8 mouse cellular contexts compared by ENCODE assay signal in genomic region chr6:38352451-38352850, GRCm38 (mm10). TPM values are rescaled to one million over a fixed set of nuclear protein-coding genes. Genes with fewer than 3 reads are reported as not detected.
DNase-seq lines count a peak whose midpoint lies in the region; ATAC-seq and TF ChIP-seq lines count a peak whose summit lies in the region.

No protein-coding gene starts in this region.

- H3K36me3 ChIP-seq in forebrain, postnatal 0 days (ENCODE audit: insufficient read depth): no peaks in the 10 kb centered on the region
- no peaks in the 10 kb centered on the region for H3K36me3 ChIP-seq in forebrain, embryonic 11.5 days (ENCODE audit: control insufficient read depth, insufficient read depth, low read length)
- H3K36me3 ChIP-seq in thymus, adult 2 months (ENCODE audit: control insufficient read depth, insufficient read depth, low read length): no peaks in the 10 kb centered on the region
- H3K36me3 ChIP-seq in limb, embryonic 14.5 days (ENCODE audit: control insufficient read depth, insufficient read depth, low read length): no peaks in the 10 kb centered on the region

- H3K4me3 ChIP-seq in forebrain, postnatal 0 days (ENCODE audit: low read depth, low read length): no peak overlapping the region
- no peak overlapping the region for H3K4me3 ChIP-seq in forebrain, embryonic 11.5 days (ENCODE audit: low read depth, low read length)
- peak overlapping the region; percentile 50 for H3K4me3 ChIP-seq in thymus, adult 2 months (ENCODE audit: control insufficient read depth, insufficient read depth, low read length)
- 0 out of 2 replicates have a peak overlapping the region, but pooled peaks have one; percentile 8 for H3K4me3 ChIP-seq in limb, embryonic 14.5 days (replicated peaks; ENCODE audit: low read length)

- intact Hi-C loops in left cerebral cortex, postnatal 10 days (cut with DNase I): no loop called here

- no peak overlapping the region for H3K27ac ChIP-seq in forebrain, postnatal 0 days (ENCODE audit: low read depth, low read length)
- H3K27ac ChIP-seq in forebrain, embryonic 11.5 days (ENCODE audit: low read depth, low read length): no peak overlapping the region
- peak overlapping the region; percentile 45 for H3K27ac ChIP-seq in thymus, adult 2 months (ENCODE audit: control insufficient read depth, insufficient read depth, low read length)
- H3K27ac ChIP-seq in limb, embryonic 14.5 days (replicated peaks; ENCODE audit: low read depth, low read length): no peak overlapping the region

- TF ChIP-seq CTCF in forebrain, postnatal 0 days (IDR thresholded peaks at IDR 0.05; ENCODE audit: low read depth): no peak
- TF ChIP-seq CTCF in thymus, adult 2 months (IDR thresholded peaks at IDR 0.05; ENCODE audit: borderline replicate concordance, control insufficient read depth, extremely low read depth, insufficient read depth, low read length, poor library complexity): no peak

- TF ChIP-seq POLR2A in thymus, adult 2 months (IDR thresholded peaks at IDR 0.05; ENCODE audit: control insufficient read depth, extremely low read depth, insufficient read depth, low read length, poor library complexity): no peak
- no peak for TF ChIP-seq POLR2A in limb, embryonic 14.5 days (IDR thresholded peaks at IDR 0.05; ENCODE audit: borderline replicate concordance, extremely low read depth, insufficient read depth, insufficient read length)

- 12% methylated on average over 10 of the region's 10 CpGs for WGBS in forebrain, postnatal 0 days
- WGBS in forebrain, embryonic 11.5 days: 10% methylated on average over 10 of the region's 10 CpGs
- WGBS in thymus, adult 2 months: 6% methylated on average over 10 of the region's 10 CpGs
- 15% methylated on average over 10 of the region's 10 CpGs for WGBS in limb, embryonic 14.5 days

- no peak overlapping the region for H3K4me2 ChIP-seq in forebrain, postnatal 0 days (ENCODE audit: low read depth)
- H3K4me2 ChIP-seq in forebrain, embryonic 11.5 days (ENCODE audit: low read depth, low read length, severe bottlenecking): no peak overlapping the region
- no peak overlapping the region for H3K4me2 ChIP-seq in limb, embryonic 14.5 days (replicated peaks; ENCODE audit: low read depth, low read length, severe bottlenecking)

- peak; percentile 21 for DNase-seq in forebrain, postnatal 0 days
- no peak for DNase-seq in forebrain, embryonic 11.5 days (ENCODE audit: low spot score)
- DNase-seq in thymus, adult 2 months: peak; percentile 22
- no peak for DNase-seq in thymus, postnatal 10 days (ENCODE audit: low spot score in 2 of 2)
- DNase-seq in limb, embryonic 14.5 days (ENCODE audit: low spot score): no peak
- DNase-seq in frontal cortex, postnatal 10 days (ENCODE audit: low spot score in 2 of 2): no peak
- DNase-seq in right cerebral cortex, postnatal 25 days: no peak
- no peak for DNase-seq in left cerebral cortex, postnatal 10 days (ENCODE audit: extremely low spot score in 1 of 2, low spot score in 2 of 2)

- no peaks in the 10 kb centered on the region for H3K4me1 ChIP-seq in forebrain, postnatal 0 days (ENCODE audit: insufficient read depth)
- H3K4me1 ChIP-seq in forebrain, embryonic 11.5 days (replicated peaks; ENCODE audit: control insufficient read depth, insufficient read depth, low read length): peaks cover 7% of the 10 kb centered on the region
- H3K4me1 ChIP-seq in thymus, adult 2 months (replicated peaks; ENCODE audit: control insufficient read depth, insufficient read depth, low read length): peaks cover 17% of the 10 kb centered on the region
- H3K4me1 ChIP-seq in limb, embryonic 14.5 days (ENCODE audit: control insufficient read depth, insufficient read depth, low read length): no peaks in the 10 kb centered on the region

- ATAC-seq in forebrain, postnatal 0 days: no peak
- no peak for ATAC-seq in forebrain, embryonic 11.5 days (replicated peaks; ENCODE audit: low FRiP score)
- no peak for ATAC-seq in limb, embryonic 14.5 days (ENCODE audit: low FRiP score, low read depth)

- H3K9ac ChIP-seq in forebrain, postnatal 0 days: no peak overlapping the region
- no peak overlapping the region for H3K9ac ChIP-seq in forebrain, embryonic 11.5 days (ENCODE audit: low read length)
- no peak overlapping the region for H3K9ac ChIP-seq in limb, embryonic 14.5 days (ENCODE audit: low read depth, low read length, severe bottlenecking)

- no peaks in the 10 kb centered on the region for H3K9me3 ChIP-seq in forebrain, postnatal 0 days (ENCODE audit: low read length)
- no peaks in the 10 kb centered on the region for H3K9me3 ChIP-seq in forebrain, embryonic 11.5 days (ENCODE audit: control insufficient read depth, low read length)
- H3K9me3 ChIP-seq in limb, embryonic 14.5 days (ENCODE audit: control insufficient read depth, low read length): no peaks in the 10 kb centered on the region

- peaks cover 60% of the 10 kb centered on the region for H3K27me3 ChIP-seq in forebrain, postnatal 0 days (ENCODE audit: insufficient read depth, low read length)
- H3K27me3 ChIP-seq in forebrain, embryonic 11.5 days (ENCODE audit: control insufficient read depth, insufficient read depth, low read length): peaks cover 52% of the 10 kb centered on the region
- no peaks in the 10 kb centered on the region for H3K27me3 ChIP-seq in thymus, adult 2 months (ENCODE audit: control insufficient read depth, insufficient read depth, low read length)
- peaks cover 51% of the 10 kb centered on the region for H3K27me3 ChIP-seq in limb, embryonic 14.5 days (ENCODE audit: control insufficient read depth, insufficient read depth, low read length)

RNA-seq across cellular contexts. Expression of gene Zc3hav1, which starts 2.0 kb away (rescaled TPM):
- 2.2 and 5.7 TPM in 2 replicates for total RNA-seq in forebrain, postnatal 0 days (2014; rRNA removed)
- 1.6 and 2.0 TPM in 2 replicates for polyA plus RNA-seq in forebrain, postnatal 0 days (2015; fragmentation: Nextera tagmentation; extraction: Ambion mirVana)
- 1.5 and 1.7 TPM in 2 replicates for polyA plus RNA-seq in forebrain, embryonic 11.5 days (2014; fragmentation: Nextera tagmentation; extraction: Ambion mirVana)
- polyA plus RNA-seq in thymus, adult 2 months (2012; rRNA removed): 79.0 and 86.4 TPM in 2 replicates
- polyA plus RNA-seq in limb, embryonic 14.5 days (2012; rRNA removed): 4.3 and 4.5 TPM in 2 replicates
- 3.5 and 4.3 TPM in 2 replicates for polyA plus RNA-seq in limb, embryonic 14.5 days (2014; fragmentation: Nextera tagmentation; extraction: Ambion mirVana)
- 1 to 10 TPM; 2.9 TPM for total RNA-seq in left cerebral cortex, postnatal 10 days (2021)

RNA-seq across cellular contexts. Expression of gene Ttc26, which starts 28.8 kb away (rescaled TPM):
- total RNA-seq in forebrain, postnatal 0 days (2014; rRNA removed): 9.1 and 10.1 TPM in 2 replicates
- polyA plus RNA-seq in forebrain, postnatal 0 days (2015; fragmentation: Nextera tagmentation; extraction: Ambion mirVana): 2.2 and 4.0 TPM in 2 replicates
- polyA plus RNA-seq in forebrain, embryonic 11.5 days (2014; fragmentation: Nextera tagmentation; extraction: Ambion mirVana): 13.5 and 16.5 TPM in 2 replicates
- polyA plus RNA-seq in thymus, adult 2 months (2012; rRNA removed): 0.44 and 0.62 TPM in 2 replicates
- polyA plus RNA-seq in limb, embryonic 14.5 days (2012; rRNA removed): 7.0 and 7.1 TPM in 2 replicates
- polyA plus RNA-seq in limb, embryonic 14.5 days (2014; fragmentation: Nextera tagmentation; extraction: Ambion mirVana): 4.3 and 5.2 TPM in 2 replicates
- 1 to 10 TPM; 8.7 to 9.2 TPM for total RNA-seq in left cerebral cortex, postnatal 10 days (2021)

RNA-seq across cellular contexts. Expression of gene Zc3hav1l, which starts 53.4 kb away (rescaled TPM):
- total RNA-seq in forebrain, postnatal 0 days (2014; rRNA removed): 5.3 and 8.4 TPM in 2 replicates
- 2.4 and 2.9 TPM in 2 replicates for polyA plus RNA-seq in forebrain, postnatal 0 days (2015; fragmentation: Nextera tagmentation; extraction: Ambion mirVana)
- 15.8 and 16.4 TPM in 2 replicates for polyA plus RNA-seq in forebrain, embryonic 11.5 days (2014; fragmentation: Nextera tagmentation; extraction: Ambion mirVana)
- polyA plus RNA-seq in thymus, adult 2 months (2012; rRNA removed): 6.6 and 7.4 TPM in 2 replicates
- 44.3 and 62.0 TPM in 2 replicates for polyA plus RNA-seq in limb, embryonic 14.5 days (2012; rRNA removed)
- 14.6 and 16.3 TPM in 2 replicates for polyA plus RNA-seq in limb, embryonic 14.5 days (2014; fragmentation: Nextera tagmentation; extraction: Ambion mirVana)
- total RNA-seq in left cerebral cortex, postnatal 10 days (2021): 1 to 10 TPM; 2.9 to 3.5 TPM

Comparison
In these comparisons a context has a peak if more than half of its experiments do, and no peak if none do; other contexts are left out.
1. DNase-seq: peak in forebrain, postnatal 0 days (single experiment) and thymus, adult 2 months (single experiment); none in forebrain, embryonic 11.5 days (single experiment), thymus, postnatal 10 days (0 of 2), limb, embryonic 14.5 days (single experiment), frontal cortex, postnatal 10 days (0 of 2), right cerebral cortex, postnatal 25 days (single experiment) and left cerebral cortex, postnatal 10 days (0 of 2).
2. H3K4me3 ChIP-seq: peak in thymus, adult 2 months (single experiment) and limb, embryonic 14.5 days (single experiment); none in forebrain, postnatal 0 days (single experiment) and forebrain, embryonic 11.5 days (single experiment).
3. RNA of gene Zc3hav1, which starts 2.0 kb away (polyA plus RNA-seq): 79.0 to 86.4 TPM in thymus, adult 2 months; 3.5 to 4.5 TPM in limb, embryonic 14.5 days, 1.6 to 2.0 TPM in forebrain, postnatal 0 days and 1.5 to 1.7 TPM in forebrain, embryonic 11.5 days; every median in the first group is over 10 times any median in the second.